Mouse (Mus musculus): Measurements from ENCODE around the gene Psmf1. TPM values are rescaled to one million over a fixed set of nuclear protein-coding genes. Genes with fewer than 3 reads are reported as not detected.

Gene Psmf1
- total RNA-seq, 2 experiments from 2014 or later = 29.7 to 31.0 TPM

Other genes starting within 250 kb of the Psmf1 start
- gene Fkbp1a, start 201.7 kb downstream of the Psmf1 start, total RNA-seq (2021) = 100 to 1,000 TPM; 257 to 301 TPM
- gene Sdcbp2, start 171.6 kb downstream of the Psmf1 start, total RNA-seq (2021) = 1 to 10 TPM in 1 of 2 experiments, under 1 TPM in 1; 0.80 to 2.0 TPM
- 10 to 100 TPM; 11.8 to 17.2 TPM for gene Snph, start 111.6 kb downstream of the Psmf1 start, total RNA-seq (2021)
- not detected for gene Rad21l, start 75.7 kb downstream of the Psmf1 start, total RNA-seq (2021)
- under 1 TPM; 0.83 TPM for gene Tmem74b, start 42.2 kb downstream of the Psmf1 start, total RNA-seq (2021)
- 1 to 10 TPM in 1 of 2 experiments, under 1 TPM in 1; 0.70 to 2.8 TPM for gene Rspo4, start 98.7 kb upstream of the Psmf1 start, total RNA-seq (2021)
- gene Angpt4, start 167.0 kb upstream of the Psmf1 start, total RNA-seq (2021) = 1 to 10 TPM in 1 of 2 experiments, under 1 TPM in 1; 0.36 to 1.2 TPM
- 10 to 100 TPM in 1 of 2 experiments, 1 to 10 TPM in 1; 6.6 to 10.3 TPM for gene Fam110a, start 236.0 kb upstream of the Psmf1 start, total RNA-seq (2021)

Data from adrenal gland, adult 18-20 months (tissue).